Mouse (Mus musculus) heart, postnatal 0 days (tissue): ENCODE data around the gene Elmsan1. TPM values are rescaled to one million over a fixed set of nuclear protein-coding genes. Genes with fewer than 3 reads are reported as not detected.

ENCODE experiments used
- ATAC-seq: fragments of 200-750 bp; cut with Nextera tagmentation; 2 replicates; pipeline ENCODE4 v1.8.0; 2017; ENCODE audit warnings: low read depth, moderate number of reproducible peaks, moderate library complexity; ENCODE audit not compliant: insufficient read depth
- DNase-seq: peaks from one replicate; pipeline ENCODE4 v3.0.0-alpha.2; 2016; ENCODE audit warnings: low spot score
- H3K27ac ChIP-seq: fragments of 300-500 bp; sonication (generic); 2 replicates; pipeline ENCODE4 v1.5.1; 2014; ENCODE audit warnings: low read depth, mild to moderate bottlenecking
- H3K27me3 ChIP-seq: fragments of 300-500 bp; sonication (generic); 2 replicates; pipeline ENCODE4 v1.6.1; 2014; ENCODE audit warnings: low read length, mixed read lengths; ENCODE audit not compliant: control insufficient read depth, insufficient read depth
- H3K36me3 ChIP-seq: fragments of 300-500 bp; sonication (generic); replicated peaks from 2 replicates; pipeline ENCODE4 v1.6.1; 2014; ENCODE audit warnings: low read length, mixed read lengths; ENCODE audit not compliant: control insufficient read depth, insufficient read depth
- H3K4me1 ChIP-seq: fragments of 300-500 bp; sonication (generic); 2 replicates; pipeline ENCODE4 v1.6.1; 2014; ENCODE audit warnings: antibody characterized with exemption; ENCODE audit not compliant: control insufficient read depth, insufficient read depth
- H3K4me2 ChIP-seq: fragments of 300-500 bp; sonication (generic); 2 replicates; pipeline ENCODE4 v1.6.1; 2014; ENCODE audit warnings: low read depth, mild to moderate bottlenecking, low read length, moderate library complexity
- H3K4me3 ChIP-seq: fragments of 300-500 bp; sonication (generic); 2 replicates; pipeline ENCODE4 v1.5.1; 2014; ENCODE audit warnings: low read depth, low read length
- H3K9ac ChIP-seq: fragments of 300-500 bp; sonication (generic); replicated peaks from 2 replicates; pipeline ENCODE4 v1.6.1; 2014; ENCODE audit warnings: low read depth, low read length, mixed read lengths
- H3K9me3 ChIP-seq: fragments of 300-500 bp; sonication (generic); replicated peaks from 2 replicates; pipeline ENCODE4 v1.6.1; 2016; ENCODE audit warnings: low read length; ENCODE audit not compliant: control insufficient read depth
- CTCF ChIP-seq: IDR thresholded peaks from 2 replicates; pipeline ENCODE4 v1.5.1; 2016; ENCODE audit warnings: antibody characterized with exemption, control low read depth, low read depth
- EP300 ChIP-seq: IDR thresholded peaks from 2 replicates; pipeline ENCODE4 v1.6.1; 2016; ENCODE audit warnings: antibody characterized with exemption, low read depth
- WGBS: fragments of 180-500 bp; shearing (Covaris S2); extraction: QIAGEN DNeasy Blood & Tissue Kit; methylation state at CpG from one replicate; pipeline ENCODE4 v1.1.7; 2014; 5-methylcytosine and 5-hydroxymethylcytosine counted together
- polyA plus RNA-seq: library from polyadenylated mRNA; unstranded; fragments of >200 nt; fragmentation: Nextera tagmentation; extraction: Ambion mirVana; gene quantifications from 2 replicates; pipeline ENCODE4 v1.2.1, GENCODE M21; 2015
- total RNA-seq: library from RNA; depleted of rRNA; stranded (reverse); fragments of >200 nt; gene quantifications from 2 replicates; pipeline ENCODE4 v1.2.3, GENCODE M21; 2014; ENCODE audit warnings: low replicate concordance

Gene Elmsan1
- total and polyA plus RNA-seq, 2 experiments from 2014 or later = 3.6 to 13.5 TPM

DNA sequence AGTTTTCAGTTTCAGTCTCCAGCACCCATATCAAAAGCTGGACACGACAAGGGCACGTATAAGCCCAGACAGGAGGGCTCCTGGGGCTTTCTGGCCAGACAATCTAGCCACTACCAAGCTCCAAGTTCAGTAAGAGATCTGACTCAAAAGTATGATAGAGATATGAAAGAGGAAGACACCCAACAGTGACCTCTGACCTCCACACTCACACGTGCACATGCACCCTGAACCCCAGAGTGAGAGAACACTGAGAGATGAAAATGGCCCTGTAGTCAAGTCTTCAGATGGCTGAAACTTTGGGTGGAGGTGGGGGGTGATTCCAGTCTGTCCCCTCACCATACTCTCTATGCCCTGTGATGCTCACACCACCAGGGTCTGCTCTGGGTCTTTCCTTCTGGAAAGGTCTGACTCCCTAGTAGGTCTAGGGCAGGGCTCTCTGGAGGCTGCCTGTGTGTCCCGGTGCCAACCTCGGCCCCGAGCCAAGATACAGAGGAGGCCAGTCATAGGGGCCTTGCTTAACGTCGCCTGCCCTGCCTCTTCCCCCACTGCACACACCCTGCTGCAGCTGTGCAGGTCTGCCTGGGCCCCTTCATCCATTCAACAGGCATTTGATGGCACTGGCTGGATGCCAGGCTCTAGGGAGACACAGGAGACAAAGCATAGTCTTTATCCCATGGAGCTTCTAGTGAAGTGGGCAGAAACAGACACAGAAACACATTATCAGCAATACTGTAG, 37.8 kb downstream of the Elmsan1 start:
- ATAC-seq = peak; percentile 93
- no peaks in the 10 kb centered on the region for H3K27me3 ChIP-seq
- H3K4me2 ChIP-seq = peak overlapping the region; percentile 18; the same call in 1 of the 2 replicates
- DNase-seq = peak; percentile 91
- WGBS = 12% methylated on average over 8 of the region's 8 CpGs
- H3K4me1 ChIP-seq = peaks cover 72% of the 10 kb centered on the region
- H3K4me3 ChIP-seq = no peak overlapping the region
- TF ChIP-seq EP300 = no peak; the same call in 1 of the 2 replicates
- TF ChIP-seq CTCF = peak; percentile 26; the same call in 1 of the 2 replicates
- H3K9ac ChIP-seq = no peak overlapping the region
- peak overlapping the region; percentile 47 for H3K27ac ChIP-seq
- H3K36me3 ChIP-seq = no peaks in the 10 kb centered on the region
- no peaks in the 10 kb centered on the region for H3K9me3 ChIP-seq

DNA sequence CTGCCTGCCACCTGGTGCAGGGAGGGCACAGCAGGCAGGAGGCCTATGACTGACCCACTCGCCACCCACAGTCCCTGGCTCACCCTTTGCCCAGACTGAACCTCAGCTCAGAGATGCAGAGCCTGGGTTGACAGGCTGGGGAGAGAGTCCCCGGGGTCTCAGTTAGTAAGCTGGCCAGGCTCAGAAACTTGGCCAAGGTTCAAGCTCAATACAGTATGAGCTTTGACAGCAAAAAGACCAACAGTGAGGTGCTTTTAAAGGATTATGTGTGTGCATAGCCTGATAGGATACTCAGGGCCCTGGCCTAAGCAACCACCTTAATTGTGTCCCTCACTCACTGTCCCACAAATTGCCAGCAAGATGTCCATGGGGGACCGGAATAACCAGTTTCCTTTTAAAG, 38.6 kb downstream of the Elmsan1 start:
- H3K4me2 ChIP-seq = 0 out of 2 replicates have a peak overlapping the region, but pooled peaks have one; percentile 18
- no peak for ATAC-seq

DNA sequence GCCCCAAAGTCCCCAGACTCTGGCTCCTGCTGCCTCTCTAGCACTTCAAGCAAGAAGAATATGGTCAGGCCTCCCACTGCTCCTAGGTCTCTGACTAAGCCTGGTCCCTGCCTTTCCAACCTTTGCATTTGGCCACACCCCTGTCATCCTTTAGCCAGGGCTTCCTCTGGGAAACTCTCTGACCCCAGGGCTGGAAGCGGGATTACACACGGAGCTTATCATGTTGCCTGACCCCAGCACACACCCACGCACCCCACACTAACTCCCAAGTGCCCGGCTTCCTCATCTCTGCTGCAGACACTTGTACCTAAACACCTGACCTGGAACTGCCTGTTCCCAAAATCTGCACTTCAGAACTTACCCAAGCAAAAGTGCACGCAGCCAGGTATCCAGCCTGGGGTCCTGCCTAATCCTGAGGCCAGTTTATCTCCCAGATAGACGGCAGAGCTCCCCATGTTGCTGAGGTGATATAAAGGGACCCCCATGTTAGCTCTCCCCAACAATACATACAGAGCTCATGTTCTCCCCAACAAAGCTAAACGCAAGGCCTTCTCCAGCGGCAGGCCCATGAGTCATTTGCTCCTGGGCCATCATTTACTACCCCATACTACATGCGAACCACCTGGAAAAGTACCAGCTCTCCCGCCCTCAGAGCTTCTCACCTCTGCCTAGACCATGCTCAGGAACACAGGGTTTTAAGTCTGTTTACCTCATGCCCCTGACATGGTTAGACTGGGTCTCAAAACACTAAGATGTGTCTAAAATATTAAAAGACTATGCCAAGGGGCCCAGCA, 39.8 kb downstream of the Elmsan1 start:
- DNase-seq (no peak), ATAC-seq (no peak)
- peaks cover 77% of the 10 kb centered on the region for H3K4me1 ChIP-seq
- no peak overlapping the region for H3K4me3 ChIP-seq
- H3K9ac ChIP-seq = no peak overlapping the region
- 59% methylated on average over 10 of the region's 10 CpGs for WGBS
- H3K36me3 ChIP-seq = 0 out of 2 replicates have a peak, but pooled peaks cover 4% of the 10 kb centered on the region
- no peaks in the 10 kb centered on the region for H3K9me3 ChIP-seq
- TF ChIP-seq EP300 (no peak), CTCF (no peak)
- no peak overlapping the region for H3K4me2 ChIP-seq
- H3K27me3 ChIP-seq = no peaks in the 10 kb centered on the region
- no peak overlapping the region for H3K27ac ChIP-seq

More for the DNA sequence above, 38.6 kb downstream of the Elmsan1 start:
- TF ChIP-seq CTCF (no peak), EP300 (no peak)
- Histone ChIP-seq H3K27ac (peak overlapping the region; percentile 47; the same call in 1 of the 2 replicates), H3K4me1 (peaks cover 69% of the 10 kb centered on the region), H3K27me3 (no peaks in the 10 kb centered on the region), H3K9me3 (no peaks in the 10 kb centered on the region), H3K36me3 (no peaks in the 10 kb centered on the region), H3K4me3 (no peak overlapping the region), H3K9ac (0 out of 2 replicates have a peak overlapping the region, but pooled peaks have one; percentile 12)
- DNase-seq = no peak
- WGBS = 45% methylated on average over 3 of the region's 3 CpGs

DNA sequence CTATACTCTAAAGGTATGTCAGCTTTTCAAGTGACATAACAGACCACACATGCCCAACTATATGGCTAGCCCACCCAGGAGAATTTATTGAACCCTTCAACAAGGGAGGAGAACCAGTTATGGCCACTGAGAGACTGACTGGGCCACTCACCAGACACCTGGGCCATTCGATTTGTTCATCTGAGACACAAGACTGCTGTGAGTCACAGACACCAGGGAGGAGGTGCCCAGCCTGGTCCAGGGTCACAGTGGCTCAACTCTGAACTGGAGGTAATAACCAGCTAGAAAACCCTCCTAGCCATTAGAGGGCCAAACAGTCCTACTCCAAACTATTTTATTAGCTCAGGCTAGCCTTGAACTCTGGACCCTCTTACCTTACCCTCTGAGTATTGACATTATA, 40.6 kb downstream of the Elmsan1 start:
- H3K4me1 ChIP-seq = peaks cover 81% of the 10 kb centered on the region
- no peaks in the 10 kb centered on the region for H3K27me3 ChIP-seq
- no peak overlapping the region for H3K4me2 ChIP-seq
- no peaks in the 10 kb centered on the region for H3K9me3 ChIP-seq
- TF ChIP-seq EP300 (no peak), CTCF (no peak)
- WGBS = 80% methylated on average over 1 of the region's 1 CpGs
- ATAC-seq (no peak), DNase-seq (no peak)
- H3K27ac ChIP-seq = no peak overlapping the region
- H3K36me3 ChIP-seq = peaks cover 12% of the 10 kb centered on the region
- H3K4me3 ChIP-seq = no peak overlapping the region
- no peak overlapping the region for H3K9ac ChIP-seq

DNA sequence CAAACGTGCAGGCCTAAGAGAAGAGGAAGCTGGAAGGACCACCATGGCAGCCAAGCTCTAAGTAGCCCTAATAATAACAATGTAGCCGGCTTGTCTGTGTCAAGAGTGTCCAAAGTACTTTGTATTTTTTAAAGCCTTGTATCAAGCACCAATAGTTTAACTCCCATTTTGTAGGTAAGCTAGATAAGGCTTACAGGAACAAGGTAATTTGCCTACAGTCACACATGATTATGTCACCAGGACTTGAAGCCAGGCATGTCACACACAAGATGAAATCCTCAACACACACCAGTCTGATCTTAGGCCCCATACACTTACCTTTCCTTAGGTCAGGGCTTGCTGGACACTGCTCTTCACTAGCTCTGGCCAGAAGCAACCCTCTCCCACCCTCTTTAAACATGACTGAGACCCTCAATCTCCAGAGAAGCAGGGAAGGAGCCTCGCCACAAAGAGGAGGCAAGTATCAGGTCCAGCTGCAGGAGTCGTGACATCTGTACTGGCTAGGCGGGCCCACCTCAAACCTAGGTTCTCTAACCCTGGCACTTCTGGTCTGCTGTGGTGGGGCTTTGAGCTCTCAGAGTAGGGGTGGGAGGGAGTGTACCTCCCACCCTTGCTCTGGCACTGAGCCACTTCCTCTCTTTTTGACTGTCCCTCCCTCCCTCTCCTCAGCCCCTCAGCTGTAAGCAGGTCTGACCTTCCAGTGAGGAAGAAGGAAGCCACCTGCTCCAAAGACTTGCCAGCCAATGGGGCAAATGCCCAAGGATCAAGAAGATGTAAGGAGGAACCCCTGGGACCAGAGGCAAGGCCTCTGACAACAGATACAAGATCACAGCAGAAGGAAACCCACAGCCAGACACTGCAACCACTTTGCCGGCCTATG, 41.6 kb downstream of the Elmsan1 start:
- peak overlapping the region; percentile 86 for H3K27ac ChIP-seq
- H3K4me3 ChIP-seq = no peak overlapping the region
- H3K27me3 ChIP-seq = no peaks in the 10 kb centered on the region
- TF ChIP-seq EP300 (no peak), CTCF (no peak)
- peaks cover 79% of the 10 kb centered on the region for H3K4me1 ChIP-seq
- H3K36me3 ChIP-seq = peaks cover 19% of the 10 kb centered on the region
- DNase-seq = no peak
- no peaks in the 10 kb centered on the region for H3K9me3 ChIP-seq
- ATAC-seq = no peak
- H3K4me2 ChIP-seq = 0 out of 2 replicates have a peak overlapping the region, but pooled peaks have one; percentile 63
- no peak overlapping the region; the same call in 1 of the 2 replicates for H3K9ac ChIP-seq
- 39% methylated on average over 6 of the region's 6 CpGs for WGBS
